Mouse (Mus musculus): ENCODE data around the gene Hspb9. TPM values are rescaled to one million over a fixed set of nuclear protein-coding genes. Genes with fewer than 3 reads are reported as not detected.

Hspb9 gene
- polyA plus RNA-seq, 1 experiment from 2014 or later = not detected

- 64% methylated on average over 4 of the region's 4 CpGs for WGBS
- no peak overlapping the region for H3K27ac ChIP-seq
- ATAC-seq (replicated peaks; ENCODE audit: insufficient number of reproducible peaks, insufficient read depth, low FRiP score, low read depth) = no peak
- H3K9ac ChIP-seq = no peak overlapping the region
- H3K4me2 ChIP-seq = no peak overlapping the region
- H3K9me3 ChIP-seq (replicated peaks) = no peaks in the 10 kb centered on the region
- 0 out of 2 replicates have a peak, but pooled peaks cover 3% of the 10 kb centered on the region for H3K4me1 ChIP-seq (replicated peaks)
- H3K27me3 ChIP-seq = peaks cover 65% of the 10 kb centered on the region
- H3K4me3 ChIP-seq = no peak overlapping the region
- no peaks in the 10 kb centered on the region for H3K36me3 ChIP-seq
These were observed 35.0 kb downstream of the Hspb9 start for GRCm38 (mm10) chr11:100748620-100749019.

- H3K9ac ChIP-seq = no peak overlapping the region
- no peak overlapping the region for H3K27ac ChIP-seq
- WGBS = 31% methylated on average over 25 of the region's 25 CpGs
- no peak for ATAC-seq (replicated peaks; ENCODE audit: insufficient number of reproducible peaks, insufficient read depth, low FRiP score, low read depth)
- H3K27me3 ChIP-seq = peaks cover 65% of the 10 kb centered on the region
- H3K4me1 ChIP-seq (replicated peaks) = 0 out of 2 replicates have a peak, but pooled peaks cover 3% of the 10 kb centered on the region
- no peaks in the 10 kb centered on the region for H3K9me3 ChIP-seq (replicated peaks)
- H3K36me3 ChIP-seq = no peaks in the 10 kb centered on the region
- no peak overlapping the region for H3K4me2 ChIP-seq
- H3K4me3 ChIP-seq = no peak overlapping the region
These were observed 35.8 kb downstream of the Hspb9 start for GRCm38 (mm10) chr11:100749469-100749868.

- no peaks in the 10 kb centered on the region for H3K9me3 ChIP-seq (replicated peaks)
- H3K27me3 ChIP-seq = peaks cover 65% of the 10 kb centered on the region
- no peak overlapping the region for H3K4me2 ChIP-seq
- no peak overlapping the region for H3K9ac ChIP-seq
- no peak for ATAC-seq (replicated peaks; ENCODE audit: insufficient number of reproducible peaks, insufficient read depth, low FRiP score, low read depth)
- no peaks in the 10 kb centered on the region for H3K36me3 ChIP-seq
- no peak overlapping the region for H3K4me3 ChIP-seq
- WGBS = 84% methylated on average over 16 of the region's 16 CpGs
- no peak overlapping the region for H3K27ac ChIP-seq
- H3K4me1 ChIP-seq (replicated peaks) = 0 out of 2 replicates have a peak, but pooled peaks cover 3% of the 10 kb centered on the region
These were observed 36.5 kb downstream of the Hspb9 start for GRCm38 (mm10) chr11:100750127-100750526.

GRCm38 (mm10) chr11:100752294-100752693 is 38.6 kb downstream of the Hspb9 start:
- no peak for ATAC-seq (replicated peaks; ENCODE audit: insufficient number of reproducible peaks, insufficient read depth, low FRiP score, low read depth)
- Histone ChIP-seq H3K9me3 (replicated peaks) (no peaks in the 10 kb centered on the region), H3K36me3 (no peaks in the 10 kb centered on the region), H3K9ac (no peak overlapping the region), H3K4me3 (no peak overlapping the region), H3K4me1 (replicated peaks) (0 out of 2 replicates have a peak, but pooled peaks cover 3% of the 10 kb centered on the region), H3K27me3 (peaks cover 61% of the 10 kb centered on the region), H3K27ac (no peak overlapping the region), H3K4me2 (no peak overlapping the region)
- 33% methylated on average over 10 of the region's 10 CpGs for WGBS

DNA sequence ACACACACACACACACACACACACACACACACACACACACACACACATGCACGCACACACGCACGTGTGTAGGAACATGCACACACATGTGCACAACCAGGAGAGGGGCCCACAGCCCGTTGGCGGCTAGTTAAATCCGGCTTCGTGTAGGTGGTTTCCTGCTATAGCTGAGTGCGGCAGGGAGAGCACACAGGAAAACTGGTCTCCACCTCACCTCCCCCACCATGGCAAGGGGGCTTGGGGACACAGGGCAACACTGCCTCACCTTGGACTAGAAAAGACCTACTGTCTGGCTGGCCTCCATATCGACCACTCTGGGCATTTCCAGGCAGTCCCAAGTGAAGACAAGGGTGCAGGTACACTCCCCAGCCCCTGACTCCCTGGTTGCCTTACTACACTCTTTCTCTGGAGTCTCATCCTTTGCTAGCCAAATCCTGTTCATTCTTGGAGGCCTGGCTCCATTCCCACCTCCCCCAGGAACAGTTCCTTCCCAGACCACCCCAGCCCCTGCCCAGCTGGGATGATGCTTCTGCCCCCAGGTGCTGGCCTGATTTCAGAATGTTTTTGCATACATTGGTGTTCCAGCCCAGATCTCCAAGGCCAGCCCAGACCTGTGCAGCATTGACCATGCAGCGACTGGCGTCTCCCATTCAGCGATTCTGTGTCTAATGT is 40.5 kb downstream of the Hspb9 start:
- H3K9ac ChIP-seq = no peak overlapping the region
- H3K36me3 ChIP-seq = no peaks in the 10 kb centered on the region
- H3K4me2 ChIP-seq = no peak overlapping the region
- no peaks in the 10 kb centered on the region for H3K9me3 ChIP-seq (replicated peaks)
- peaks cover 4% of the 10 kb centered on the region; the same call in 1 of the 2 replicates for H3K4me1 ChIP-seq (replicated peaks)
- H3K27ac ChIP-seq = no peak overlapping the region
- no peak overlapping the region for H3K4me3 ChIP-seq
- 73% methylated on average over 12 of the region's 12 CpGs for WGBS
- no peak for ATAC-seq (replicated peaks; ENCODE audit: insufficient number of reproducible peaks, insufficient read depth, low FRiP score, low read depth)
- H3K27me3 ChIP-seq = peaks cover 64% of the 10 kb centered on the region

GRCm38 (mm10) chr11:100754693-100755057 is 41.0 kb downstream of the Hspb9 start:
- no peak for ATAC-seq (replicated peaks; ENCODE audit: insufficient number of reproducible peaks, insufficient read depth, low FRiP score, low read depth)
- H3K36me3 ChIP-seq = no peaks in the 10 kb centered on the region
- no peak overlapping the region for H3K4me3 ChIP-seq
- H3K9me3 ChIP-seq (replicated peaks) = no peaks in the 10 kb centered on the region
- peaks cover 6% of the 10 kb centered on the region for H3K4me1 ChIP-seq (replicated peaks)
- WGBS = 87% methylated on average over 3 of the region's 3 CpGs
- no peak overlapping the region for H3K4me2 ChIP-seq
- H3K9ac ChIP-seq = no peak overlapping the region
- no peak overlapping the region for H3K27ac ChIP-seq
- peaks cover 64% of the 10 kb centered on the region for H3K27me3 ChIP-seq

DNA sequence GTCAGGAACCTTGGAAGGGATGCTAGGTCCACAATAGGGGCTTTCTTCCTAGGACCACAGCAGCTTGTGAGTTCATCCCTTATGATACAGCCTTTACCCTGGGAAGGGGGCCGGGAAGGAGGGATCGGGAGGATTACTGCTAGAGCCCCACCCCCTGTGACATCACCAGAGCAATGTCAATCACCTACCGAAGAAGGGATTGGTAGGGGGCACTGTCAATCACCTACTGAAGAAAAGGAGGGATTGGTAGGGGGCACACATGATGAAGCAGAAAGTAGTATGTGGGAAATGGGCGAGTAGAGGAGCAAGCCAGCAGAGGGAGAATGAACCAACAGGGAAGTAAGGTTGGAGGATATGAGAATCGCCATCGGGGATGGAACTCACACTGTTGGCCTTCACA is 42.8 kb downstream of the Hspb9 start:
- H3K27me3 ChIP-seq = peaks cover 67% of the 10 kb centered on the region
- no peaks in the 10 kb centered on the region for H3K9me3 ChIP-seq (replicated peaks)
- 61% methylated on average over 6 of the region's 6 CpGs for WGBS
- H3K4me2 ChIP-seq = no peak overlapping the region
- no peak overlapping the region for H3K9ac ChIP-seq
- no peak overlapping the region for H3K27ac ChIP-seq
- H3K4me1 ChIP-seq (replicated peaks) = peaks cover 8% of the 10 kb centered on the region
- no peaks in the 10 kb centered on the region for H3K36me3 ChIP-seq
- no peak overlapping the region for H3K4me3 ChIP-seq
- ATAC-seq (replicated peaks; ENCODE audit: insufficient number of reproducible peaks, insufficient read depth, low FRiP score, low read depth) = no peak

DNA sequence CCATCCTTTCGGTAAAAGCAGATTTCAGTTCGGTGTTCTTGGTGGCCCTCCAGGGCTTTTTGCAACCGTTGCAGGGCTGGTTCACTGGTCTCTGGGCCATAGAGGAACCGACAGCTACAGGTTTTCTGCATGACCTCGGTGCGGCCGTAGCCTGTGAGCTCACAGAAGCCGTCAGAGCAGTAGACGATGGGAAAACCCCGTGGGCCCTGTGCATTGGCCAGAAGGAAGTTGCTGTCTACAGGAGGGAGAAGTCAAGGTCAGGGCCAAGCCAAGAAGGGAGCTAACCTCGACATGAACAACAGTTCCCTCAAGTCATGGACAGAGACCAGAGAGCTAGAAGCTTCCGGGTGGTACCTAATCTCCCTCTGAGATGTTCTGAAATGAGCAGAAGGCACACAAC is 43.9 kb downstream of the Hspb9 start:
- H3K27ac ChIP-seq = no peak overlapping the region
- no peak for ATAC-seq (replicated peaks; ENCODE audit: insufficient number of reproducible peaks, insufficient read depth, low FRiP score, low read depth)
- no peak overlapping the region for H3K4me3 ChIP-seq
- no peak overlapping the region for H3K4me2 ChIP-seq
- WGBS = 82% methylated on average over 12 of the region's 12 CpGs
- peaks cover 64% of the 10 kb centered on the region for H3K27me3 ChIP-seq
- H3K4me1 ChIP-seq (replicated peaks) = peaks cover 14% of the 10 kb centered on the region
- H3K9me3 ChIP-seq (replicated peaks) = no peaks in the 10 kb centered on the region
- no peak overlapping the region for H3K9ac ChIP-seq
- no peaks in the 10 kb centered on the region for H3K36me3 ChIP-seq

DNA sequence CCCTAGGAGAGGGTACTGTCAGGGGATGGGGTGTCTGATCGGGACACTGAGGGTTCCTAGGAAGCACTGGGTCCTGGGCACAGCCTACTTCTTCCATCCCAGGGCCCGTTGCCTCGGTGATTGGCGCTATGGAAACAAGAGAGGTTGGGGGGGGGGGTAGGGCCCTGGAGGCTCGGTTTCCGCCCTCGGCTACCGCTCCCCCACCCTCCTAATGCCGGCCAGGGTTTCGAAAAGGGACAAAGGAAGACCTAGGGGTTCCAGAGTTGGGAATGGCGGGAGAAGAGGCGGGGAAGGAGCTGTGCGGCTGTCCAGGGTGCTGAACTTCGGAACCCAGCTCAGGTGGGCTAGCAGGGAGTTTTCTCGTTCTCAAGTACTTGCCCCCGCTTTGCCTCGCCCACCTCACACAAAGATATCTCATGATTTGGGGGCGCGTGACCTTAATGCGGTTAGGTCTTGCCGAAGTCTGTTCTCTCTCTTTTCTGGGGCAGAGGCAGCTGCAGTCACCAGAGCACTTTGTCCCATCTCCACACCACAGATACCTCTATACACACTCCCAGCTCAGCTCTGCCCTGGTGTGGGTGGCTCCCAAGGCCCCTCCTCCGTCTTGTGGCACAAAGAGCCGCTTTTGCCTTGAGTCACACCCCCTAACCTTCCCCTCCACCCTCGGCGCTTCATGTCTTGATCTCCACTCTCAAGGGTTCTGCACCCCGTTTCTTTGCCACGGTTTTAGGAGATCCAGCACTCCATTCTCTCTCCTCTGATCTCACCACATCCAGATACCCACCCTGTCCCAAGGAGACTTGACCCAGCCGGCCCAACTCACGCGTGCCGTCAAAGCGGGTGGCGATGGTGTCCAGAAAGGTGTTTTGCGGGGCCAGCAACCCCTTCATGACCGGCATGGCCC is 45.3 kb downstream of the Hspb9 start:
- Histone ChIP-seq H3K9me3 (replicated peaks) (no peaks in the 10 kb centered on the region), H3K36me3 (no peaks in the 10 kb centered on the region), H3K4me1 (replicated peaks) (peaks cover 14% of the 10 kb centered on the region), H3K27me3 (peaks cover 56% of the 10 kb centered on the region), H3K9ac (no peak overlapping the region), H3K27ac (no peak overlapping the region), H3K4me2 (peak overlapping the region; percentile 54), H3K4me3 (peak overlapping the region; percentile 30)
- ATAC-seq (replicated peaks; ENCODE audit: insufficient number of reproducible peaks, insufficient read depth, low FRiP score, low read depth) = no peak
- WGBS = 2% methylated on average over 35 of the region's 35 CpGs

DNA sequence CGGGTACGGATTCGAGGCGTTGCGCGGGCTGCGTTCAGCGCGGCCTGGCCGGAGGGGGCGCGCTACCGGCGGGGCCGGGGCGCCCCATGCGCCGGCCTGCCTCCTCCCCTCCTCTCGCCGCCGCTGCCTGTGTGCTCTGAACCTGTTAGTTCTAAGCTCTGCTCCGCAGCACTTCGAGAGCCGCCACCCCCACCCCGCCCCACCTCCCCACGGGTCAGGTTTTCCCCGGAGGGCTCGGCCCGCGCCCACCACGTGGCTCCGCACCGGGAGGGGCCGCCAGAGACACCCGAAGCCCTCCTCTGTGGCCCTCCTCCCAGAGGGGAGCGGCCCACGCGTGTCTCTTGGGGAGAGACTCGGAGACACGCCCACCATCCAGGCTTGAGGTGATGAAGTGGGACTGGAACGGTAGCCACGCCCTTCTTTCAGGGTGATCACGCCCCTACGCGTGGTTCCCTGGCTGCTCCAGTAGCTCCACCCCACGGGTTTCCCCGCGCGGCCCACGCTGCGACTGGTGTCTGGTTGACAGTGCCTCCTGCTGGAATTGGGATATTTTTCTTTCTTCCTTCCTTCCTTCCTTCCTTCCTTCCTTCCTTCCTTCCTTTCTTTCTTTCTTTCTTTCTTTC is 46.1 kb downstream of the Hspb9 start, which contains the start of gene Kcnh4:
Kcnh4 (minus strand) TSS at position 332 of the 623 bp plus-strand sequence.
- peak within 1 kb of the TSS; percentile 54 for H3K4me2 ChIP-seq
- peak within 1 kb of the TSS; percentile 30 for H3K4me3 ChIP-seq
- H3K27me3 ChIP-seq = peaks cover 56% of the 10 kb centered on the region
- H3K9me3 ChIP-seq (replicated peaks) = no peaks in the 10 kb centered on the region
- H3K9ac ChIP-seq = no peak within 1 kb of the TSS
- ATAC-seq (replicated peaks; ENCODE audit: insufficient number of reproducible peaks, insufficient read depth, low FRiP score, low read depth) = no peak; the same call in 1 of the 2 replicates
- WGBS = under 1% methylated on average over 51 of the region's 51 CpGs
- no peaks in the 10 kb centered on the region for H3K36me3 ChIP-seq
- no peak within 1 kb of the TSS for H3K27ac ChIP-seq
- H3K4me1 ChIP-seq (replicated peaks) = peaks cover 14% of the 10 kb centered on the region

GRCm38 (mm10) chr11:100761547-100762045 is 47.9 kb downstream of the Hspb9 start:
- peak; percentile 60; the same call in 1 of the 2 replicates for ATAC-seq (replicated peaks; ENCODE audit: insufficient number of reproducible peaks, insufficient read depth, low FRiP score, low read depth)
- Histone ChIP-seq H3K4me2 (peak overlapping the region; percentile 77), H3K4me3 (peak overlapping the region; percentile 51), H3K27me3 (peaks cover 48% of the 10 kb centered on the region), H3K36me3 (no peaks in the 10 kb centered on the region), H3K9ac (peak overlapping the region; percentile 40), H3K9me3 (replicated peaks) (no peaks in the 10 kb centered on the region), H3K4me1 (replicated peaks) (peaks cover 14% of the 10 kb centered on the region), H3K27ac (no peak overlapping the region)
- 0% methylated on average over 27 of the region's 27 CpGs for WGBS
